Mouse (Mus musculus): ENCODE results near the gene Cbln3. TPM values are rescaled to one million over a fixed set of nuclear protein-coding genes. Genes with fewer than 3 reads are reported as not detected.

Gene Cbln3
- polyA plus RNA-seq (2016; fragmentation: Nextera tagmentation; extraction: Ambion mirVana) = 0.20 and 0.21 TPM in 2 replicates

GRCm38 (mm10) chr14:55884166-55884565 is at the start of gene Cbln3:
Cbln3 (minus strand) TSS chr14:55884392.
- H3K4me2 ChIP-seq = peak within 1 kb of the TSS; percentile 88
- H3K27me3 ChIP-seq = no peaks in the 10 kb centered on the region
- peak within 1 kb of the TSS; percentile 82 for H3K4me3 ChIP-seq (replicated peaks)
- WGBS = 42% methylated on average over 4 of the region's 4 CpGs
- H3K27ac ChIP-seq = peak within 1 kb of the TSS; percentile 95
- peaks cover 29% of the 10 kb centered on the region for H3K4me1 ChIP-seq (replicated peaks)
- ATAC-seq (ENCODE audit: insufficient number of reproducible peaks, insufficient read depth, low FRiP score, low TSS enrichment, low read depth) = peak; percentile 23; the same call in 1 of the 2 replicates
- peak within 1 kb of the TSS; percentile 89 for H3K9ac ChIP-seq (replicated peaks)
- no peaks in the 10 kb centered on the region for H3K9me3 ChIP-seq
- peaks cover 32% of the 10 kb centered on the region for H3K36me3 ChIP-seq

- no peak overlapping the region for H3K4me3 ChIP-seq (replicated peaks)
- H3K27ac ChIP-seq = no peak overlapping the region
- WGBS = 16% methylated on average over 7 of the region's 7 CpGs
- H3K4me2 ChIP-seq = no peak overlapping the region
- peaks cover 9% of the 10 kb centered on the region; the same call in 1 of the 2 replicates for H3K4me1 ChIP-seq (replicated peaks)
- no peaks in the 10 kb centered on the region for H3K27me3 ChIP-seq
- H3K9me3 ChIP-seq = 0 out of 2 replicates have a peak, but pooled peaks cover 6% of the 10 kb centered on the region
- ATAC-seq (ENCODE audit: insufficient number of reproducible peaks, insufficient read depth, low FRiP score, low TSS enrichment, low read depth) = peak; percentile 42; the same call in 1 of the 2 replicates
- no peaks in the 10 kb centered on the region for H3K36me3 ChIP-seq
- no peak overlapping the region for H3K9ac ChIP-seq (replicated peaks)
Measured at GRCm38 (mm10) chr14:55933586-55933985, 49.4 kb upstream of the Cbln3 start.

- no peak for ATAC-seq (ENCODE audit: insufficient number of reproducible peaks, insufficient read depth, low FRiP score, low TSS enrichment, low read depth)
- H3K4me1 ChIP-seq (replicated peaks) = peaks cover 9% of the 10 kb centered on the region; the same call in 1 of the 2 replicates
- 0 out of 2 replicates have a peak, but pooled peaks cover 6% of the 10 kb centered on the region for H3K9me3 ChIP-seq
- no peaks in the 10 kb centered on the region for H3K27me3 ChIP-seq
- H3K4me3 ChIP-seq (replicated peaks) = no peak overlapping the region
- no peaks in the 10 kb centered on the region for H3K36me3 ChIP-seq
- 27% methylated on average over 12 of the region's 12 CpGs for WGBS
- no peak overlapping the region for H3K4me2 ChIP-seq
- H3K27ac ChIP-seq = no peak overlapping the region
- no peak overlapping the region for H3K9ac ChIP-seq (replicated peaks)
Measured at GRCm38 (mm10) chr14:55929263-55929997, 45.2 kb upstream of the Cbln3 start.

GRCm38 (mm10) chr14:55926847-55927246 is 42.7 kb upstream of the Cbln3 start:
- Histone ChIP-seq H3K27me3 (no peaks in the 10 kb centered on the region), H3K9ac (replicated peaks) (no peak overlapping the region), H3K36me3 (no peaks in the 10 kb centered on the region), H3K4me3 (replicated peaks) (no peak overlapping the region), H3K4me2 (no peak overlapping the region), H3K4me1 (replicated peaks) (peaks cover 6% of the 10 kb centered on the region; the same call in 1 of the 2 replicates), H3K27ac (no peak overlapping the region), H3K9me3 (0 out of 2 replicates have a peak, but pooled peaks cover 6% of the 10 kb centered on the region)
- no peak for ATAC-seq (ENCODE audit: insufficient number of reproducible peaks, insufficient read depth, low FRiP score, low TSS enrichment, low read depth)
- 87% methylated on average over 4 of the region's 4 CpGs for WGBS

- no peak for ATAC-seq (ENCODE audit: insufficient number of reproducible peaks, insufficient read depth, low FRiP score, low TSS enrichment, low read depth)
- Histone ChIP-seq H3K4me2 (no peak overlapping the region), H3K4me3 (replicated peaks) (no peak overlapping the region), H3K27ac (no peak overlapping the region), H3K4me1 (replicated peaks) (no peaks in the 10 kb centered on the region), H3K36me3 (no peaks in the 10 kb centered on the region), H3K9me3 (no peaks in the 10 kb centered on the region), H3K9ac (replicated peaks) (no peak overlapping the region), H3K27me3 (no peaks in the 10 kb centered on the region)
- 24% methylated on average over 7 of the region's 7 CpGs for WGBS
Measured at GRCm38 (mm10) chr14:55922475-55923232, 38.5 kb upstream of the Cbln3 start.

GRCm38 (mm10) chr14:55918240-55919082 is 34.3 kb upstream of the Cbln3 start:
- H3K4me3 ChIP-seq (replicated peaks) = no peak overlapping the region
- H3K27ac ChIP-seq = no peak overlapping the region
- H3K36me3 ChIP-seq = no peaks in the 10 kb centered on the region
- H3K4me2 ChIP-seq = peak overlapping the region; percentile 35
- H3K4me1 ChIP-seq (replicated peaks) = peaks cover under 1% of the 10 kb centered on the region; the same call in 1 of the 2 replicates
- peak; percentile 71; the same call in 1 of the 2 replicates for ATAC-seq (ENCODE audit: insufficient number of reproducible peaks, insufficient read depth, low FRiP score, low TSS enrichment, low read depth)
- no peaks in the 10 kb centered on the region for H3K27me3 ChIP-seq
- no peak overlapping the region for H3K9ac ChIP-seq (replicated peaks)
- WGBS = 40% methylated on average over 14 of the region's 14 CpGs
- no peaks in the 10 kb centered on the region for H3K9me3 ChIP-seq

- ATAC-seq (ENCODE audit: insufficient number of reproducible peaks, insufficient read depth, low FRiP score, low TSS enrichment, low read depth) = no peak
- H3K36me3 ChIP-seq = no peaks in the 10 kb centered on the region
- no peaks in the 10 kb centered on the region for H3K9me3 ChIP-seq
- no peak overlapping the region for H3K27ac ChIP-seq
- no peak overlapping the region for H3K4me3 ChIP-seq (replicated peaks)
- H3K27me3 ChIP-seq = no peaks in the 10 kb centered on the region
- no peak overlapping the region for H3K4me2 ChIP-seq
- 23% methylated on average over 4 of the region's 4 CpGs for WGBS
- H3K4me1 ChIP-seq (replicated peaks) = peaks cover 2% of the 10 kb centered on the region; the same call in 1 of the 2 replicates
- no peak overlapping the region for H3K9ac ChIP-seq (replicated peaks)
Measured at GRCm38 (mm10) chr14:55913406-55913805, 29.2 kb upstream of the Cbln3 start.

GRCm38 (mm10) chr14:55905518-55905917 is 21.3 kb upstream of the Cbln3 start:
- H3K27me3 ChIP-seq = no peaks in the 10 kb centered on the region; the same call in 1 of the 2 replicates
- ATAC-seq (ENCODE audit: insufficient number of reproducible peaks, insufficient read depth, low FRiP score, low TSS enrichment, low read depth) = no peak
- no peak overlapping the region for H3K4me3 ChIP-seq (replicated peaks)
- no peak overlapping the region for H3K9ac ChIP-seq (replicated peaks)
- no peaks in the 10 kb centered on the region for H3K36me3 ChIP-seq
- 33% methylated on average over 1 of the region's 1 CpGs for WGBS
- no peaks in the 10 kb centered on the region for H3K9me3 ChIP-seq
- H3K27ac ChIP-seq = no peak overlapping the region
- peaks cover 7% of the 10 kb centered on the region for H3K4me1 ChIP-seq (replicated peaks)
- no peak overlapping the region for H3K4me2 ChIP-seq

- 0 out of 2 replicates have a peak, but pooled peaks have one; percentile 11 for ATAC-seq (ENCODE audit: insufficient number of reproducible peaks, insufficient read depth, low FRiP score, low TSS enrichment, low read depth)
- Histone ChIP-seq H3K4me3 (replicated peaks) (peak overlapping the region; percentile 56), H3K36me3 (peaks cover 30% of the 10 kb centered on the region), H3K4me1 (replicated peaks) (peaks cover 22% of the 10 kb centered on the region), H3K9ac (replicated peaks) (peak overlapping the region; percentile 82), H3K27me3 (no peaks in the 10 kb centered on the region), H3K27ac (peak overlapping the region; percentile 93), H3K4me2 (peak overlapping the region; percentile 90), H3K9me3 (no peaks in the 10 kb centered on the region)
- 7% methylated on average over 12 of the region's 12 CpGs for WGBS
Measured at GRCm38 (mm10) chr14:55900414-55900755, 16.2 kb upstream of the Cbln3 start.

- no peaks in the 10 kb centered on the region for H3K27me3 ChIP-seq
- H3K27ac ChIP-seq = peak within 1 kb of the TSS; percentile 93
- H3K4me1 ChIP-seq (replicated peaks) = peaks cover 22% of the 10 kb centered on the region
- ATAC-seq (ENCODE audit: insufficient number of reproducible peaks, insufficient read depth, low FRiP score, low TSS enrichment, low read depth) = peak; percentile 90
- peaks cover 35% of the 10 kb centered on the region for H3K36me3 ChIP-seq
- H3K9me3 ChIP-seq = no peaks in the 10 kb centered on the region
- H3K4me2 ChIP-seq = peak within 1 kb of the TSS; percentile 90
- H3K9ac ChIP-seq (replicated peaks) = peak within 1 kb of the TSS; percentile 82
- WGBS = under 1% methylated on average over 39 of the region's 39 CpGs
- peak within 1 kb of the TSS; percentile 56 for H3K4me3 ChIP-seq (replicated peaks)
Measured at GRCm38 (mm10) chr14:55899701-55900413, 15.7 kb upstream of the Cbln3 start, which contains the start of gene Sdr39u1. Sdr39u1 (minus strand) TSS chr14:55900293.
